Mouse (Mus musculus): ENCODE data around the gene Tesk1. TPM values are rescaled to one million over a fixed set of nuclear protein-coding genes. Genes with fewer than 3 reads are reported as not detected.

Gene Tesk1
- total and polyA plus RNA-seq, 3 experiments, result 1.9 to 6.0 (median 4.5) TPM

DNA sequence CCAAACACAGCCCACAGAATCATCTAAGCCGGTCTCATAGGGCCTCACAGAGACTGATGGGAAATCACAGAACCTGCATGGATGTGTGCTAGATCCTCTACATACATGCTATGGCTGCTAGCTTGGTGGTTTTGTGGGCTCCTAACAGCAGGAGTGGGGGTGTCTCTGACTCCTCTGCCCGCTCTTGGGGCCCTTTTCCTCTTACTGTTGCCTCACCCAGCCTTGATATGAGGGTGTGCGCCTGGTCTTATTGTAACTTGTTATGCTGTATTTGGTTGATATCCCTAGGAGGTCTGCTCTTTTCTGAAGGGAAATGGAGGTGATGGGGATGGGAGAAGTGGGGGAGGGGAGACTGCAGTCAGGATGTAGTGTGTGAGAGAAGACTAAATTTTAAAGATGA lies 47.9 kb downstream of the Tesk1 start:
- H3K4me3 ChIP-seq (replicated peaks in 1 of 3; ENCODE audit: low read depth in 2 of 3, low read length in 2 of 3, poor library complexity in 1 of 3), result no peak overlapping the region
- no peaks in the 10 kb centered on the region for H3K79me2 ChIP-seq (replicated peaks; ENCODE audit: control insufficient read depth, extremely low read depth, insufficient read depth, poor library complexity, severe bottlenecking)
- peaks cover 3% of the 10 kb centered on the region for H3K27me3 ChIP-seq (replicated peaks)
- peaks cover 9% of the 10 kb centered on the region for H3K9me3 ChIP-seq (replicated peaks; ENCODE audit: low read length)
- no peak for TF ChIP-seq KAT2A (IDR thresholded peaks at IDR 0.05; ENCODE audit: insufficient replicate concordance, low read length)
- TF ChIP-seq RCOR1 (conservative IDR thresholded peaks at IDR 0.05; ENCODE audit: low read depth, low read length), result no peak
- TF ChIP-seq NRF1 (IDR thresholded peaks at IDR 0.05; ENCODE audit: low read depth, low read length), result no peak
- no peak for TF ChIP-seq GABPA (IDR thresholded peaks at IDR 0.05; ENCODE audit: insufficient replicate concordance, low read depth, low read length)
- TF ChIP-seq SIN3A (IDR thresholded peaks at IDR 0.05; ENCODE audit: low read length), result no peak
- TF ChIP-seq MAZ (IDR thresholded peaks at IDR 0.05; ENCODE audit: low read depth, low read length), result no peak
- no peak for TF ChIP-seq NELFE (IDR thresholded peaks at IDR 0.05; ENCODE audit: low read depth, low read length)
- TF ChIP-seq CHD2 (IDR thresholded peaks at IDR 0.05; ENCODE audit: low read length), result no peak
- no peak for TF ChIP-seq ELF1 (IDR thresholded peaks at IDR 0.05; ENCODE audit: low read depth, low read length)
- TF ChIP-seq ETS1 (conservative IDR thresholded peaks at IDR 0.05; ENCODE audit: low read depth, low read length), result no peak
- no peak for TF ChIP-seq MXI1 (IDR thresholded peaks at IDR 0.05; ENCODE audit: low read depth, low read length)
- TF ChIP-seq BHLHE40 (IDR thresholded peaks at IDR 0.05; ENCODE audit: low read depth, low read length), result no peak
- TF ChIP-seq E2F4 (IDR thresholded peaks at IDR 0.05; ENCODE audit: insufficient replicate concordance, low read depth, low read length), result no peak
- no peak for TF ChIP-seq HCFC1 (IDR thresholded peaks at IDR 0.05; ENCODE audit: low read depth, low read length)
- no peak for TF ChIP-seq POLR2AphosphoS2 (IDR thresholded peaks at IDR 0.05; ENCODE audit: low read depth, low read length)
- no peak for TF ChIP-seq RAD21 (IDR thresholded peaks at IDR 0.05; ENCODE audit: low read depth, low read length)
- no peaks in the 10 kb centered on the region for H3K36me3 ChIP-seq (replicated peaks in 1 of 2; ENCODE audit: control insufficient read depth in 1 of 2, insufficient read depth in 1 of 2, low read length in 1 of 2)
- H3K4me2 ChIP-seq (ENCODE audit: insufficient read depth, low read depth, poor library complexity, severe bottlenecking), result no peak overlapping the region
- H3K9ac ChIP-seq (ENCODE audit: insufficient read depth, low read depth), result no peak overlapping the region
- no peak for DNase-seq (ENCODE audit: extremely low read depth)
- dilution Hi-C loops (cut with MboI; ENCODE audit: extremely low pct_ligation_motif_present, extremely low pct_unique_long_range_greater_than_20kb, low sequenced_read_pairs), result no loop called here
- in situ Hi-C loops (cut with MboI; ENCODE audit: low pct_ligation_motif_present, low pct_unique_long_range_greater_than_20kb, low sequenced_read_pairs), result no loop called here
- peaks cover 0 to 7% of the 10 kb centered on the region in 2 experiments; a peak in 2 of 4 replicates for H3K4me1 ChIP-seq (ENCODE audit: control insufficient read depth in 1 of 2, insufficient read depth in 2 of 2)
- no peak overlapping the region for H3K27ac ChIP-seq (ENCODE audit: insufficient read depth, low read depth)

DNA sequence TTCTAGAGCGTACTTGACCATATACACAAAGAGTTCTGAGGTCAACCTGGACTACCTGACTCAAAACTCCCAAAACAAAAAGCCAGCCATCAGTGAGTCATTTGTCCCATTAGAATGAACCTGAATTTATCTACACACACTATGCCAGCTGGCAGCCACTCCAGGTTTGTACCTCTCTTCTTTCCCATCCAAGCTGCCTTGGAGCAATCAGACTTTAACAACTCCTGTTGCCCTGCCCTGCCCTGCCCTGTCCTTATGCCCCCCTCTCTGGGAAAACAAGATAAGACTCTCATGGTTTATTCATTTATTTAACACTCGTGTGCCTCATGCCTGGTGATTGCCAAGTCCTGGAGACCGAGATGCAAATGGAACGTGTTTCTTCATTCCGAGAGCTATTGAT lies 49.1 kb downstream of the Tesk1 start:
- no peak overlapping the region for H3K27ac ChIP-seq (ENCODE audit: insufficient read depth, low read depth)
- H3K27me3 ChIP-seq (replicated peaks), result peaks cover 3% of the 10 kb centered on the region
- no peak overlapping the region for H3K4me2 ChIP-seq (ENCODE audit: insufficient read depth, low read depth, poor library complexity, severe bottlenecking)
- peaks cover 6% of the 10 kb centered on the region for H3K9me3 ChIP-seq (replicated peaks; ENCODE audit: low read length)
- in situ Hi-C loops (cut with MboI; ENCODE audit: low pct_ligation_motif_present, low pct_unique_long_range_greater_than_20kb, low sequenced_read_pairs), result no loop called here
- no peak for TF ChIP-seq EP300 (IDR thresholded peaks at IDR 0.05; ENCODE audit: low read length)
- no peak for TF ChIP-seq JUN (IDR thresholded peaks at IDR 0.05; ENCODE audit: insufficient read depth, low read depth, low read length)
- no peak for TF ChIP-seq USF1 (IDR thresholded peaks at IDR 0.05; ENCODE audit: low read depth, low read length)
- TF ChIP-seq MYC (IDR thresholded peaks at IDR 0.05; ENCODE audit: low read depth, low read length), result no peak
- TF ChIP-seq ZC3H11A (IDR thresholded peaks at IDR 0.05; ENCODE audit: low read depth, low read length), result no peak
- no peak for TF ChIP-seq NELFE (IDR thresholded peaks at IDR 0.05; ENCODE audit: low read depth, low read length)
- TF ChIP-seq UBTF (IDR thresholded peaks at IDR 0.05; ENCODE audit: low read depth, low read length), result no peak
- TF ChIP-seq ZNF384 (IDR thresholded peaks at IDR 0.05; ENCODE audit: low read depth, low read length), result no peak
- TF ChIP-seq MAZ (IDR thresholded peaks at IDR 0.05; ENCODE audit: low read depth, low read length), result no peak
- no peak for TF ChIP-seq USF2 (conservative IDR thresholded peaks at IDR 0.05; ENCODE audit: low read depth, low read length)
- TF ChIP-seq ELF1 (IDR thresholded peaks at IDR 0.05; ENCODE audit: low read depth, low read length), result no peak
- TF ChIP-seq JUND (conservative IDR thresholded peaks at IDR 0.05; ENCODE audit: low read depth, low read length), result no peak
- no peak for TF ChIP-seq PAX5 (IDR thresholded peaks at IDR 0.05; ENCODE audit: low read length)
- TF ChIP-seq MAX (IDR thresholded peaks at IDR 0.05; ENCODE audit: low read length), result no peak
- no peak for TF ChIP-seq MXI1 (IDR thresholded peaks at IDR 0.05; ENCODE audit: low read depth, low read length)
- TF ChIP-seq POLR2A (IDR thresholded peaks at IDR 0.05; ENCODE audit: low read depth, low read length), result no peak
- no peak for TF ChIP-seq TCF12 (IDR thresholded peaks at IDR 0.05; ENCODE audit: low read depth, low read length)
- no peak for TF ChIP-seq CHD2 (IDR thresholded peaks at IDR 0.05; ENCODE audit: low read length)
- TF ChIP-seq BHLHE40 (IDR thresholded peaks at IDR 0.05; ENCODE audit: low read depth, low read length), result no peak
- TF ChIP-seq ETS1 (conservative IDR thresholded peaks at IDR 0.05; ENCODE audit: low read depth, low read length), result no peak
- no peak for DNase-seq (ENCODE audit: extremely low read depth)
- no peak overlapping the region for H3K9ac ChIP-seq (ENCODE audit: insufficient read depth, low read depth)
- peaks cover 0 to 10% of the 10 kb centered on the region in 2 experiments for H3K36me3 ChIP-seq (replicated peaks in 1 of 2; ENCODE audit: control insufficient read depth in 1 of 2, insufficient read depth in 1 of 2, low read length in 1 of 2)
- H3K4me3 ChIP-seq (replicated peaks in 1 of 3; ENCODE audit: low read depth in 2 of 3, low read length in 2 of 3, poor library complexity in 1 of 3), result no peak overlapping the region
- dilution Hi-C loops (cut with MboI; ENCODE audit: extremely low pct_ligation_motif_present, extremely low pct_unique_long_range_greater_than_20kb, low sequenced_read_pairs), result no loop called here
- no peaks in the 10 kb centered on the region for H3K79me2 ChIP-seq (replicated peaks; ENCODE audit: control insufficient read depth, extremely low read depth, insufficient read depth, poor library complexity, severe bottlenecking)
- peaks cover 0 to 11% of the 10 kb centered on the region in 2 experiments; a peak in 2 of 4 replicates for H3K4me1 ChIP-seq (ENCODE audit: control insufficient read depth in 1 of 2, insufficient read depth in 2 of 2)
